In the genomic region with DNA sequence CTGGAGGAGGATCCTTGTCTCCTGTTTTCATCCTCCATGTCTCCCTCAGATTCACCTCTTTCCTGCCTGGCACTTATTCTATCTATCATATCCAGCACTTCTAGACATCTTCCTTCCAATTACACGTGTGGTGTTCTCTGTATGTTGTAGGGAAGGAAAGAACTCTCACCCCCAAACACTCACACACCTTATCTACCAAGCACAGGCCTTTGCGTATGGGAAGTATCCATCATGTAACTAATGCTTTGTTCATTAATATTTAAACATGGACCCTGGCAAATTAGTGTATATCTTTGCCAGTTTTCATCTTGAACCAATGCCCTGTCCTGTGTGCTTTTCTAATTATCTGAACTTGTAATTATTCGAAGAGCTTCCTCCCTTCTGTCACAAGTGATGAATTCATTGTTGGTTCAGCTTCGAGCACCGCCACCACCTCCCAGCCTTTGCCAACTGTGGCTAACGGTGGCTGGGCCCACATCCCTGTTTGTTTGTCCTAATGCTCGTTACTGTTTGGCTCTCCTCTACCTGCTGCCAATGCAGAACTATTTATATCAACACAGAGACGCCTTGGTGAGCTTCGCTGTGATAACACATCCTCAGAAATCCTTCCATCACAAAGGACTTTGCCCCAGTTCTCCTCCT, we compare ENCODE assay signal across 18 mouse cellular contexts.
DNase-seq lines count a peak whose midpoint lies in the region; ATAC-seq and TF ChIP-seq lines count a peak whose summit lies in the region.
"Had no signal": no experiment of that assay in that cellular context is flagged by ENCODE, and none has a peak within 500 bp of the region (broad histone marks: within the 10 kb centered on the region; RNA-seq: fewer than 3 reads in every experiment).

No protein-coding gene starts in this region.

- no peaks in the 10 kb centered on the region for H3K36me3 ChIP-seq in heart, embryonic 10.5 days
- no peaks in the 10 kb centered on the region for H3K36me3 ChIP-seq in liver, postnatal 0 days (replicated peaks; ENCODE audit: insufficient read depth, low read length)
- no peaks in the 10 kb centered on the region for H3K36me3 ChIP-seq in liver, embryonic 12.5 days
- H3K36me3 ChIP-seq: embryonic facial prominence, embryonic 15.5 days; heart, embryonic 13.5 days; kidney, embryonic 15.5 days had no signal

- no peak for ATAC-seq in liver, postnatal 0 days
- ATAC-seq in liver, embryonic 12.5 days: no peak
- ATAC-seq: CD4-positive, CD25-positive, alpha-beta regulatory T cell, adult 4 months; intestine, embryonic 16.5 days; midbrain, embryonic 16.5 days had no signal

- no peak for TF ChIP-seq EP300 in liver, postnatal 0 days (IDR thresholded peaks at IDR 0.05; ENCODE audit: low read depth)

- no peak for TF ChIP-seq CTCF in cerebellum, adult 2 months (IDR thresholded peaks at IDR 0.05; ENCODE audit: borderline replicate concordance, insufficient read depth, low read depth, low read length)
- no peak for TF ChIP-seq CTCF in liver, postnatal 0 days (IDR thresholded peaks at IDR 0.05; ENCODE audit: low read depth)

- H3K4me2 ChIP-seq in liver, postnatal 0 days (ENCODE audit: low read depth, low read length): no peak overlapping the region
- H3K4me2 ChIP-seq in liver, embryonic 12.5 days: no peak overlapping the region
- H3K4me2 ChIP-seq: embryonic facial prominence, embryonic 15.5 days; heart, embryonic 13.5 days; kidney, embryonic 15.5 days; lung, embryonic 14.5 days had no signal

- H3K27me3 ChIP-seq in cerebellum, adult 2 months (ENCODE audit: control insufficient read depth, insufficient read depth, low read length): no peaks in the 10 kb centered on the region
- no peaks in the 10 kb centered on the region for H3K27me3 ChIP-seq in heart, embryonic 10.5 days (ENCODE audit: insufficient read depth, poor library complexity, severe bottlenecking)
- H3K27me3 ChIP-seq in liver, postnatal 0 days (ENCODE audit: insufficient read depth, low read length): no peaks in the 10 kb centered on the region
- H3K27me3 ChIP-seq in liver, embryonic 12.5 days (replicated peaks): no peaks in the 10 kb centered on the region
- H3K27me3 ChIP-seq: embryonic facial prominence, embryonic 15.5 days; heart, embryonic 13.5 days; kidney, embryonic 15.5 days had no signal

- 14% methylated on average over 9 of the region's 9 CpGs for WGBS in cerebellum, adult 2 months
- 70% methylated on average over 9 of the region's 9 CpGs for WGBS in heart, embryonic 10.5 days
- WGBS in liver, postnatal 0 days (ENCODE audit: insufficient replicate concordance): 46% methylated on average over 9 of the region's 9 CpGs
- 52% methylated on average over 9 of the region's 9 CpGs for WGBS in liver, embryonic 12.5 days (ENCODE audit: insufficient replicate concordance)

- H3K9ac ChIP-seq in liver, postnatal 0 days (replicated peaks): no peak overlapping the region
- H3K9ac ChIP-seq in liver, embryonic 12.5 days: no peak overlapping the region
- H3K9ac ChIP-seq: embryonic facial prominence, embryonic 15.5 days; heart, embryonic 13.5 days; kidney, embryonic 15.5 days; lung, embryonic 14.5 days had no signal

- peak overlapping the region; percentile 5 for H3K27ac ChIP-seq in cerebellum, adult 2 months (ENCODE audit: insufficient read depth, low read length)
- H3K27ac ChIP-seq in heart, embryonic 10.5 days: no peak overlapping the region
- peak overlapping the region; percentile 91; the same call in 1 of the 2 replicates for H3K27ac ChIP-seq in liver, postnatal 0 days (ENCODE audit: low read depth)
- no peak overlapping the region for H3K27ac ChIP-seq in liver, embryonic 12.5 days
- H3K27ac ChIP-seq: embryonic facial prominence, embryonic 15.5 days; heart, embryonic 13.5 days; kidney, embryonic 15.5 days; layer of hippocampus, adult 2 months had no signal

- TF ChIP-seq POLR2A in cerebellum, adult 2 months (IDR thresholded peaks at IDR 0.05; ENCODE audit: borderline replicate concordance, insufficient read depth, low read length): no peak

- H3K4me3 ChIP-seq in cerebellum, adult 2 months (replicated peaks; ENCODE audit: insufficient read depth, low read depth, low read length): no peak overlapping the region
- H3K4me3 ChIP-seq in heart, embryonic 10.5 days: no peak overlapping the region
- no peak overlapping the region for H3K4me3 ChIP-seq in liver, postnatal 0 days (ENCODE audit: low read depth, low read length)
- no peak overlapping the region for H3K4me3 ChIP-seq in liver, embryonic 12.5 days
- H3K4me3 ChIP-seq: embryonic facial prominence, embryonic 15.5 days; heart, embryonic 13.5 days; kidney, embryonic 15.5 days; layer of hippocampus, adult 2 months had no signal

- peak in 1 of 2 experiments; percentile 78 for DNase-seq in cerebellum, adult 2 months
- no peak for DNase-seq in cerebellum, adult 9-10 months
- DNase-seq in heart, adult 9 months (ENCODE audit: low spot score in 2 of 2): peak; percentile 54 to 61
- no peak for DNase-seq in heart, embryonic 10.5 days (ENCODE audit: low spot score)
- DNase-seq in liver, postnatal 0 days: no peak
- no peak for DNase-seq in spleen, postnatal 36 days (ENCODE audit: low spot score in 2 of 2)
- no peak for DNase-seq in layer of hippocampus, postnatal 14 days (ENCODE audit: low spot score in 2 of 2)
- DNase-seq: liver; thymus, adult 2 months had no signal

- peaks cover 23% of the 10 kb centered on the region for H3K4me1 ChIP-seq in cerebellum, adult 2 months (ENCODE audit: control insufficient read depth, insufficient read depth, low read length)
- H3K4me1 ChIP-seq in heart, embryonic 10.5 days: peaks cover 11% of the 10 kb centered on the region; the same call in 1 of the 2 replicates
- peaks cover 23% of the 10 kb centered on the region for H3K4me1 ChIP-seq in liver, postnatal 0 days (ENCODE audit: insufficient read depth)
- peaks cover 3% of the 10 kb centered on the region; the same call in 1 of the 2 replicates for H3K4me1 ChIP-seq in liver, embryonic 12.5 days

- H3K9me3 ChIP-seq in heart, embryonic 10.5 days: no peaks in the 10 kb centered on the region
- H3K9me3 ChIP-seq in liver, postnatal 0 days (ENCODE audit: low read length): no peaks in the 10 kb centered on the region
- no peaks in the 10 kb centered on the region for H3K9me3 ChIP-seq in liver, embryonic 12.5 days (replicated peaks)
- H3K9me3 ChIP-seq: embryonic facial prominence, embryonic 15.5 days; kidney, embryonic 15.5 days had no signal

Comparison
In these comparisons a context has a peak if more than half of its experiments do, and no peak if none do; other contexts are left out.
1. DNase-seq: peak in heart, adult 9 months (2 of 2); none in cerebellum, adult 9-10 months (single experiment), heart, embryonic 10.5 days (single experiment), liver, postnatal 0 days (single experiment), spleen, postnatal 36 days (0 of 2) and layer of hippocampus, postnatal 14 days (0 of 2).
2. H3K27ac ChIP-seq: peak in cerebellum, adult 2 months (single experiment) and liver, postnatal 0 days (single experiment); none in heart, embryonic 10.5 days (single experiment) and liver, embryonic 12.5 days (single experiment).